Mouse (Mus musculus): ENCODE results near the gene Gm10220.
"Not testable (repeated sequence)": the region's sequence is repeated elsewhere in the genome, so short reads cannot be mapped to it uniquely, and the experiment has no call there.

The Gm10220 gene

DNA sequence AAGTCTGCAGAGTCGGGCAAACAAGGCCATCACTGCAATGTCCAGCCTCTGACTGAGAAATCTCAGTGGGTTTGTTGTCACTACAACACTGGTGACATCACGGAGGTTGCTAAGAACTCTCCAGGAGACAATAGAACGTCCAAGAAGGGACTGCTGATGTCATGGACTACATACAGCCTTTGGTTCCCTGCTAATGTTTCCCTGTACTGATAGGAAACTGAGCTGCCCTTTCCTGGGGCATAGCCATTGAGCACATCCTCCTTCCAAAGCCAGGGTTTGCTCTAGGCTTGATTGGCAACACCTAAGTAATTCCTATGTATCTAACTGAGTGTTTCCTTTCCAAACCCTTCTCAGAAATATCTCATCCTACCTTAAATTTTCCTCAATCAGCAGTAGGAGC is at the start of gene Gm10220:
Gene Gm10220 (minus strand): TSS at position 101 of the 400 bp plus-strand sequence.
- not testable (repeated sequence) for DNase-seq (ENCODE audit: low spot score in 2 of 2)

DNA sequence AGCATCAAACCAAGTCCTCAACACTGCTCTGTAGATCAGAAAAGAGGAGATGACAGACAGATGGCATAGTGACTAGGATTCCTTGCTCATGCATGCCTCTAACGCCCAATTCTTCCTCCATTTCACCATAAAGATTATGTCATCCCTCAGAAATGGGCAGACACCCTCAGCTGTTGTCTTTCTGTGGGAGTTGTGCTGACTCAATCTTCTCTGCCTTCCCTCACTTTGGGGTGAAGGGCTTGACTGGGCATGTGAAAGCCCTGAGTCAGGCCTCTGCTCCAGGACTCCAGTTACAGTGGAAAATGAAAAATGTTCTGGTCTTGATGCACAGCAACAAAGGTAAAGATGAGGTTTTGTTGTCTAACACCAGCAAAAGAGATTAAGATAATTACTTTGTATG is 48.6 kb upstream of the Gm10220 start:
- DNase-seq (ENCODE audit: low spot score in 2 of 2) = no peak

DNA sequence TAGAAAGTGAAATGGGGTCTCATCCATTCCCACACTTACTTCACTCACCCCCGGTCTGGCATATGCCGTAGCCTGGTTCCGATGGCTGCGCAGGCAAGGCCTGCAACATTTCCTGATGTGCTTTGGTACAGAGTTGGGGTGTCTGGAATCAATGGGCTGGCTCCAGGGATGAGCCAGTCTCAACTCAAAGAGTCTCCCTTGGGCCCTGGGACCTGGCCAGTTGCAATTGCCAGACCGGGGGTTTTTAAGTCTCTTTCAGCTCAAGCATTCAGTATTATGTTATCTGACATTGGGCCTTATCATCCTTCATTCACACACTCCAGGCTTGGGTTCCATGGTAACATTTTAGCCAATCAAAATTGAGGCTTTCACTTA is 44.6 kb upstream of the Gm10220 start:
- no peak for DNase-seq (ENCODE audit: low spot score in 2 of 2)

DNA sequence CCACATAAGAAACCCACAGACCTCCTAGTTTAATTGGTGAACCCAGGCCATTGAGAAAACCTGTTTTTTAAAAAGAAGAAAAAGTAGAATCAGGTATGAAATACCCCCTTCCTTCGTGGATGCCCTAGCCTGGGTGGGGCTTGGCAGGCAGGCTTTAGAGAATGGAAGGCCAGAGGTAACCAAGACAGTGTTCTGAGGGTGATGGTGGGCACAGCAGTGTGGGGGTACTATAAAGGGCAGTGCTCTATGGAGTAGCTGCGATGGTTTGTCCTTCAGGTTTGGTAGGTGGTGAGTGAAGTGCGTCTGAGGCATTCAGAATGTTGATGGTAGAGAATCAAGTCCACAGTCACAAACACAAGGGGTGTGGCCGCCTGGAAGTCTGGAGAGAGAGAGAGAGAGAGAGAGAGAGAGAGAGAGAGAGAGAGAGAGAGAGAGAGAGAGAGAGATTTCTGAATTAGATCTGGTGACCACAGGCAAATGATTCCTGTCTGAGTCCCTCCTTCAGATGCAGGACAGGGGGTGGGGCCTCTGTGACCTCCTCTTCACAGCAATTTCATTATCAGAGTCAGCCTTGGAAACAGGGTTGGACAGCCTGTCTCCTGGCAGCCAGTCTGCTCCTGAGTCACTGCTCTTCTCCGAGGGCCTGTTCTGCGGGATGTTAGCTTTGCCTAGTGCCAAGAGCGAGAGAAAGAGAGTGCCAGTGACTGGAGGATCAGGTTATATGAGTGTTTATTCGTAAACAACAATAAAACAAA is 44.0 kb upstream of the Gm10220 start:
- no peak for DNase-seq (ENCODE audit: low spot score in 2 of 2)

DNA sequence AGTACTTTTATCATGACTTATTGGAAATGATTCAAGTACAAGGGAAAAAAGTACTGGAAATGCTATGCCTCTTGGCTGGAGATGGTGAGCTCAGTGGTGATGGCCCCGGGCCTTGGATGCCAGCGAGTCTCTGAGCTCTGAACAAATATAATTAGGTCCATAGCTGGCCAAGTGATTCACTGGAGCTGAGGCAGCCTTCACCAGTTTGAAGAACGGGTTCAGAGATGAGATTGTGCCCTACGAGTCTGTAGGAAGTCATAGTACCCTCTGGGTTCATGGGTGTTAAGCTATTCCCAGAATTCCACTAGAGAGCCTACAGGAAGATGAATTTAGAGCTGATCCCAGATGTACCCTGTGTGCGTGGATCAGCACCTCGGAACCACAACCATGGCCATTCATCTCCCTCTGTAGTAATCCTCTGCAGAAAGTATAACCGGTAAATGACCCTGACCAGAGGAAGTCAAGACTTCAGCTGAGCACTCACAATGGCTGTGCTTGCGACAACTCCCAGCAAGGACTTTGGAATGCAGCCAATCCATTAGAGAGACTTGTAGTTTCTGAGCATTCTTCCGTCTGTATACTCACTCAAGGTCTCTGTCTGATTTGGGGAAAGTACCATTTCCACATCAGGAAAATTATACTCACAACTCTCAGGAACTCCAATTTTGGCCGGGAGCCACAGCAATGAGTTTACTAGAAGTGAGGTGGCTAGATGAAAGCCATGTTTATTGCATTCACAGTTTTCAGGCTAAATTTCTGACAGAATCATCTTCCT is 36.4 kb upstream of the Gm10220 start:
- no peak for DNase-seq (ENCODE audit: low spot score in 2 of 2)

DNA sequence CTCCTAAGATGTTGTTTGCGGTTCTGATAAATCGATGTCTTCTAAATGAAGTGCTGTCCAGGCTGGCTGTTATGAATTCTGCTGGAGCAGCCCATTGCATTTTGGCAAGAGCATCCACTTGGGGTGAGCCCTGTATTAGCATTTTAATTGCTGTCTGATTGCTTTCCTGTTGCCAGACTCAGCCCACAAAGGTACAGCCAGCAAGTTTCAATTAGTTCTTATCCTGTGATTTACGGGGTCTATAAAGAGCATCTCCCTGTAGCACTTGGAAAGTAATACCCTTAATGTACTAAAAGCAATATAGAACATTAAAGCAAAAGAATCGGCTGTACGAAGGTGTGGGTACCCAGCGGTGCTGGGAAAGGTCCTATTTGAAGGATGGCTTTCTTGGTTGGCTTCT is 21.7 kb upstream of the Gm10220 start:
- DNase-seq (ENCODE audit: low spot score in 2 of 2) = no peak

DNA sequence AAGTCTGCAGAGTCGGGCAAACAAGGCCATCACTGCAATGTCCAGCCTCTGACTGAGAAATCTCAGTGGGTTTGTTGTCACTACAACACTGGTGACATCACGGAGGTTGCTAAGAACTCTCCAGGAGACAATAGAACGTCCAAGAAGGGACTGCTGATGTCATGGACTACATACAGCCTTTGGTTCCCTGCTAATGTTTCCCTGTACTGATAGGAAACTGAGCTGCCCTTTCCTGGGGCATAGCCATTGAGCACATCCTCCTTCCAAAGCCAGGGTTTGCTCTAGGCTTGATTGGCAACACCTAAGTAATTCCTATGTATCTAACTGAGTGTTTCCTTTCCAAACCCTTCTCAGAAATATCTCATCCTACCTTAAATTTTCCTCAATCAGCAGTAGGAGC is 16.0 kb downstream of the Gm10220 start, which contains the start of gene 5031410I06Rik:
Gene 5031410I06Rik (minus strand): TSS at position 101 of the 400 bp plus-strand sequence.
- not testable (repeated sequence) for DNase-seq (ENCODE audit: low spot score in 2 of 2)

DNA sequence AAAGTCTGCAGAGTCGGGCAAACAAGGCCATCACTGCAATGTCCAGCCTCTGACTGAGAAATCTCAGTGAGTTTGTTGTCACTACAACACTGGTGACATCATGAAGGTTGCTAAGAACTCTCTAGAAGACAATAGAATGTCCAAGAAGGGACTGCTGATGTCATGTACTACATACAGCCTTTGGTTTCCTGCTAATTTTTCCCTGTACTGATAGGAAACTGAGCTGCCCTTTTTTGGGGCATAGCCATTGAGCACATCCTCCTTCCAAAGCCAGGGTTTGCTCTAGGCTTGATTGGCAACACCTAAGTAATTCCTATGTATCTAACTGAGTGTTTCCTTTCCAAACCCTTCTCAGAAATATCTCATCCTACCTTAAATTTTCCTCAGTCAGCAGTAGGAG is 32.0 kb downstream of the Gm10220 start, which contains the start of gene Gm10471:
Gene Gm10471 (minus strand): TSS at position 101 of the 400 bp plus-strand sequence.
- not testable (repeated sequence) for DNase-seq (ENCODE audit: low spot score in 2 of 2)

DNA sequence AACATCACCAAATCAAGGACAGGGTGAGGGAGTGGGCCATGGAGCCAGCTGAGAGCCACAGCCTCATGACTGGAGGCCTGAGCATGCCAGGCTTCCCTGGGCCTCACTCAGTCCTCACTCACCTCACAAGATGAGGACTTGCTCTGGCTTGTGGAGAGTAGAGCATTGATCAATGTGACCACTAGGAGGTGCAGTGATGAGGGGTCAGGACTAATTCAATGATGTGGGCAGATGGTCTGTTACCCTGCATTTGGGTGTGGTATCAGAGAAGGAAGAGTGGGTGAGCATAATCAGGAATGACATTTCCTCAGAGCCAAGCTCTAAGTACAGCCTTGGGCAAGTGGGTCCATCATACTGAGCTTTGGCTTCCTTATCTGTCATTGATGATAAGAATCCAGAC is 42.2 kb downstream of the Gm10220 start:
- not testable (repeated sequence) for DNase-seq (ENCODE audit: low spot score in 2 of 2)

DNA sequence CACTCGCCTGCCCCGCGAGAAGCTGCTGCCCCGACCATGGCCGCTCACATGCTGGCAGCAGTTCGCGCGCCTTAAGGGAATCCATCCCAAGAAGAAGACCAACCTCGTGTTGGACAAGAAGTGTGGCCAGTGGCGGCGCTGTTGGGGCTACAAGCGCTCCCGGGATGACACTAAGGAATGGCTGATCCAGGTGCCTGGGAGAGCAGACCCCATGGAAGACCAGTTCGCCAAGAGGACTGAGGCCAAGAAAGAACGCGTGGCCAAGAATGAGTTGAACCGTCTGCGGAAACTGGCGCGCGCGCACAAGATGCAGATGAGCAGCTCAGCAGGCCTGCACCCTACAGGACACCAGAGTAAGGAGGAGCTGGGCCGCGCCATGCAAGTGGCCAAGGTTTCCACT is 50.5 kb downstream of the Gm10220 start:
- DNase-seq (ENCODE audit: low spot score in 2 of 2) = no peak

All from frontal cortex, postnatal 14 days (tissue).